Mouse (Mus musculus): Measurements from ENCODE around the gene Orai2. TPM values are rescaled to one million over a fixed set of nuclear protein-coding genes. Genes with fewer than 3 reads are reported as not detected.
"Not testable (repeated sequence)": the region's sequence is repeated elsewhere in the genome, so short reads cannot be mapped to it uniquely, and the experiment has no call there.

The Orai2 gene
- polyA plus RNA-seq (2016; fragmentation: Nextera tagmentation; extraction: Ambion mirVana), result 14.6 and 17.0 TPM in 2 replicates

DNA sequence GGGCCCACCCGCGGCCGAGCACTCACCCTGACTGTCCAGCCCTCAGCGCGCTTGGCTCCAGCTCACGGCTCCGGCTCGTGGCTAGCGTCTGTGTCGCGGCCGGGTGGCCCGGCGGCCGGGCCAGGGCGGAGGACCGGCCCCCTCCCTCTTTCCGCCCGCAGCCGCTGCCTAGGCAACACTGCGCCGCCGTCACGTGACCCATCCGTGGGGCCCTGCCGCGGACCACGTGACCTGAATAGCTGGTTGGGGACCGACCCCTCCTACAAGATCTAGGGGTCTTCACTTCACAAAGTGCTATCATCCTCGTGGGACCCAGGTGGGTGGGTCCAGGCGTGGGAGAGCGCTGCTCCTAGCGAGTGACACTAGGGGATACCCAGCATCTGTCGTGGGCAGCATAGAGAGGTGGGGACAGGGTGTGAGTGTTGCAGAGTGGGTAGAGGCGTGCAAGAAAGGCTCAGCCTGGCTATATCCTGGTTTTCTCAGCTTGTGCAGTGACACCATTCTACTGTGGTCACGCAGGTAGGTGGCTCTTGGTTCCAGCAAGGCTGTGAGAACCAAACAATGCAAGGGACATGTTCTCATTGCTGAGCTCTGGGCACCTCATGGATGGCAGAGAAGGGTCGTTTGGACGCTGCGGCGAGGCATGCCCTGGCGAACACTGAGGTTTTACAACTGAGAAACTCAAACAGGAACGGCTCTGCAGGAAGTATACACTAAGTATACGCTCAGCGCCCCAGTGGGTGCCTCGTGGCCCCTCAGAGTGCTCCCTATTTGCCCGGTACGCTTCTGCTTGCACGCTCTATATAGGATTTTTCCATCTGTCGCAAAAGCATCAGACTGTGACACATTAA, at the start of gene Orai2:
TSS of gene Orai2 (minus strand) at position 202 of the 851 bp plus-strand sequence.
- no peaks in the 10 kb centered on the region for H3K9me3 ChIP-seq
- WGBS, result 7% methylated on average over 49 of the region's 49 CpGs
- peak within 1 kb of the TSS; percentile 61 for H3K4me3 ChIP-seq
- peaks cover 8% of the 10 kb centered on the region; the same call in 1 of the 2 replicates for H3K36me3 ChIP-seq
- peak within 1 kb of the TSS; percentile 69 for H3K27ac ChIP-seq (replicated peaks)
- peak within 1 kb of the TSS; percentile 81 for H3K9ac ChIP-seq (replicated peaks)
- H3K4me2 ChIP-seq (replicated peaks), result peak within 1 kb of the TSS; percentile 88
- ATAC-seq (ENCODE audit: low FRiP score, low read depth), result peak; percentile 93
- peaks cover 16% of the 10 kb centered on the region for H3K4me1 ChIP-seq
- H3K27me3 ChIP-seq, result peaks cover 13% of the 10 kb centered on the region

GRCm38 (mm10) chr5:136218585-136218984, 48.1 kb upstream of the Orai2 start:
- Histone ChIP-seq H3K4me2 (replicated peaks) (no peak overlapping the region), H3K27me3 (no peaks in the 10 kb centered on the region), H3K27ac (replicated peaks) (no peak overlapping the region), H3K4me1 (no peaks in the 10 kb centered on the region), H3K4me3 (no peak overlapping the region), H3K9me3 (0 out of 2 replicates have a peak, but pooled peaks cover 6% of the 10 kb centered on the region), H3K9ac (replicated peaks) (no peak overlapping the region), H3K36me3 (peaks cover 45% of the 10 kb centered on the region)
- WGBS, result 85% methylated on average over 12 of the region's 12 CpGs
- ATAC-seq (ENCODE audit: low FRiP score, low read depth), result no peak

GRCm38 (mm10) chr5:136217932-136218381, 47.4 kb upstream of the Orai2 start:
- H3K27me3 ChIP-seq, result no peaks in the 10 kb centered on the region
- H3K36me3 ChIP-seq, result peaks cover 39% of the 10 kb centered on the region
- H3K4me1 ChIP-seq, result no peaks in the 10 kb centered on the region
- H3K27ac ChIP-seq (replicated peaks), result no peak overlapping the region
- 73% methylated on average over 4 of the region's 4 CpGs for WGBS
- H3K4me2 ChIP-seq (replicated peaks), result no peak overlapping the region
- no peak overlapping the region for H3K4me3 ChIP-seq
- no peak overlapping the region for H3K9ac ChIP-seq (replicated peaks)
- 0 out of 2 replicates have a peak, but pooled peaks cover 6% of the 10 kb centered on the region for H3K9me3 ChIP-seq
- no peak for ATAC-seq (ENCODE audit: low FRiP score, low read depth)

DNA sequence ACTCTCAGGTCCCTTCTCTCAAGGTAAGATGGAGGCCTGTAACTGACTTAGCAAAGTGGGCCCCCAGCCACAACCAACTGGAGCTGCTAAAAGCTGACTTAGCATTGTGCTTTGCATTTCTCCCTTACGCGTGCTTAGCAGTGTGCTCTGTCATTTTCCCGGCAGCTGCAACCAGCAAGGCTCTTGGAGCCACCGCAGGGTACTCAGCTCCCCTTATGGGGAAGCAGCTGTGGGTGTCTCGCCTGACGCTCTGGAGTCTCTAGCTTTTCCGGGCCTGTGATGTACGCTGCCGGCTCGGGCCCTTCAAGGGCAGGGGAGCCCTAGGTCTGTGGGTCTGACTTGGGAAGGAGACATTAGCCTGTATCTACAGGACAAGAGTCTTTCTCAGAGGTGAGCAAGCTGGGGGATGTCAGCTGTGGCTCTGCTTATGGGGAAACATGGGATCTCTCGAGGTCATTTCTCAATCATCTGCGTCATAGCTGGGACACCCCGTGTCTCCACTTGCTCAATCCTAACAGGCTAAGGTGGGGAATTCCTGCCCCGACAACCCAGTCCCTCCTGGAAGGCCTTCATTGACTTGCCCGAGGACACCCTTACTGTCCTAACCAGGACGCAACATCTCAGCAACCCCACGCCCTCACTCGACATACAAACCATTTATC, 46.6 kb upstream of the Orai2 start:
- H3K27me3 ChIP-seq, result no peaks in the 10 kb centered on the region
- 0 out of 2 replicates have a peak, but pooled peaks cover 6% of the 10 kb centered on the region for H3K9me3 ChIP-seq
- peaks cover 33% of the 10 kb centered on the region for H3K36me3 ChIP-seq
- WGBS, result 87% methylated on average over 18 of the region's 18 CpGs
- no peak for ATAC-seq (ENCODE audit: low FRiP score, low read depth)
- H3K9ac ChIP-seq (replicated peaks), result no peak overlapping the region
- no peak overlapping the region for H3K4me3 ChIP-seq
- no peaks in the 10 kb centered on the region for H3K4me1 ChIP-seq
- no peak overlapping the region for H3K27ac ChIP-seq (replicated peaks)
- H3K4me2 ChIP-seq (replicated peaks), result no peak overlapping the region

DNA sequence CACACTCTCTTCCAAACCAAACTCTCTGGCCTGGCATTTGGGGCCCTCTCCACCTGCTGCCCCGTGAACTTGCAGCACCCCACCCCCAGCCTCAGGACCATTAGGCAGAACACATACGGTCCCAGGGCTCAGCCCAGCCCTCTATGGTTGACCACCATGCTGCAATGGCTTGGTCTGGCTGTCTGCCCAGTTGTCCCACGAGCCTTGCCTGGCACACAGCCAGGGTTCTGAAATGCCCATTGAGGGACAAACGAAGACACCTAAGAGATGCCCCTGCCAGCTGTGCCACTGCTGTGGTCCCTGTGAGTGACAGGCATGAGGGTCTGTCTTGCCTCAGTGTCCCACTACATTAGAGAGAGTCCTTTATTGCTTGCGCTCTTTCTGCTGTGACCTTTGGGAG, 45.4 kb upstream of the Orai2 start:
- ATAC-seq (ENCODE audit: low FRiP score, low read depth), result no peak
- peaks cover 21% of the 10 kb centered on the region for H3K36me3 ChIP-seq
- no peak overlapping the region for H3K9ac ChIP-seq (replicated peaks)
- WGBS, result 88% methylated on average over 5 of the region's 5 CpGs
- no peak overlapping the region for H3K4me2 ChIP-seq (replicated peaks)
- H3K4me1 ChIP-seq, result no peaks in the 10 kb centered on the region
- no peaks in the 10 kb centered on the region for H3K27me3 ChIP-seq
- H3K9me3 ChIP-seq, result 0 out of 2 replicates have a peak, but pooled peaks cover 6% of the 10 kb centered on the region
- H3K4me3 ChIP-seq, result no peak overlapping the region
- no peak overlapping the region for H3K27ac ChIP-seq (replicated peaks)

DNA sequence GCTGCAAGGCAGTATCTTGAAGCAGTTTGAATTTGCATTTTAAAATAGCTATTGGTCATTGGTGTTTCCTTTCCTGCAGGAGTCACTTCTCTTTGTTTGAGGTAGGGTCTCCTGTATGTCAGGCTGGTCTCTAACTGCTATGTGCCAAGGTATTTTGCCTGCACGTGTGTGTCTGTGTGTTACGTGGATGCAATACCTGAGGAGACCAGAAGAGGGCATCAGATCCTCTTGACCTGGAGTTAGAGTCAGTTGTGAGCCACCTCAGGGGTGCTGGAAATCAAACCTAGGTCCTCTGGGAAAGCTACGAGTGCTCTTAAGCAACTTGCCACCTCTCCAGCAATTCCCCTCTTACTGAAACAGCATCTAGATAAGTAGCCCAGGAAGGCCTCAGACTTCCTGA, 44.7 kb upstream of the Orai2 start:
- H3K4me3 ChIP-seq, result no peak overlapping the region
- no peak overlapping the region for H3K9ac ChIP-seq (replicated peaks)
- 84% methylated on average over 3 of the region's 3 CpGs for WGBS
- H3K4me2 ChIP-seq (replicated peaks), result no peak overlapping the region
- no peak for ATAC-seq (ENCODE audit: low FRiP score, low read depth)
- H3K4me1 ChIP-seq, result no peaks in the 10 kb centered on the region
- H3K27me3 ChIP-seq, result no peaks in the 10 kb centered on the region
- H3K27ac ChIP-seq (replicated peaks), result no peak overlapping the region
- H3K36me3 ChIP-seq, result peaks cover 20% of the 10 kb centered on the region
- H3K9me3 ChIP-seq, result 0 out of 2 replicates have a peak, but pooled peaks cover 6% of the 10 kb centered on the region

GRCm38 (mm10) chr5:136213716-136214115, 43.2 kb upstream of the Orai2 start:
- Histone ChIP-seq H3K9ac (replicated peaks) (no peak overlapping the region), H3K9me3 (0 out of 2 replicates have a peak, but pooled peaks cover 6% of the 10 kb centered on the region)
- 79% methylated on average over 5 of the region's 5 CpGs for WGBS

GRCm38 (mm10) chr5:136212716-136213115, 42.2 kb upstream of the Orai2 start:
- Histone ChIP-seq H3K9ac (replicated peaks) (no peak overlapping the region), H3K4me1 (no peaks in the 10 kb centered on the region), H3K36me3 (no peaks in the 10 kb centered on the region), H3K4me2 (replicated peaks) (no peak overlapping the region), H3K4me3 (no peak overlapping the region), H3K27me3 (no peaks in the 10 kb centered on the region), H3K27ac (replicated peaks) (no peak overlapping the region), H3K9me3 (0 out of 2 replicates have a peak, but pooled peaks cover 6% of the 10 kb centered on the region)
- no peak for ATAC-seq (ENCODE audit: low FRiP score, low read depth)
- WGBS, result 95% methylated on average over 11 of the region's 11 CpGs

More at GRCm38 (mm10) chr5:136213716-136214115, 43.2 kb upstream of the Orai2 start:
- H3K36me3 ChIP-seq, result peaks cover 8% of the 10 kb centered on the region
- no peak for ATAC-seq (ENCODE audit: low FRiP score, low read depth)
- no peaks in the 10 kb centered on the region for H3K27me3 ChIP-seq
- no peaks in the 10 kb centered on the region for H3K4me1 ChIP-seq
- no peak overlapping the region for H3K4me3 ChIP-seq
- no peak overlapping the region for H3K4me2 ChIP-seq (replicated peaks)
- H3K27ac ChIP-seq (replicated peaks), result no peak overlapping the region

DNA sequence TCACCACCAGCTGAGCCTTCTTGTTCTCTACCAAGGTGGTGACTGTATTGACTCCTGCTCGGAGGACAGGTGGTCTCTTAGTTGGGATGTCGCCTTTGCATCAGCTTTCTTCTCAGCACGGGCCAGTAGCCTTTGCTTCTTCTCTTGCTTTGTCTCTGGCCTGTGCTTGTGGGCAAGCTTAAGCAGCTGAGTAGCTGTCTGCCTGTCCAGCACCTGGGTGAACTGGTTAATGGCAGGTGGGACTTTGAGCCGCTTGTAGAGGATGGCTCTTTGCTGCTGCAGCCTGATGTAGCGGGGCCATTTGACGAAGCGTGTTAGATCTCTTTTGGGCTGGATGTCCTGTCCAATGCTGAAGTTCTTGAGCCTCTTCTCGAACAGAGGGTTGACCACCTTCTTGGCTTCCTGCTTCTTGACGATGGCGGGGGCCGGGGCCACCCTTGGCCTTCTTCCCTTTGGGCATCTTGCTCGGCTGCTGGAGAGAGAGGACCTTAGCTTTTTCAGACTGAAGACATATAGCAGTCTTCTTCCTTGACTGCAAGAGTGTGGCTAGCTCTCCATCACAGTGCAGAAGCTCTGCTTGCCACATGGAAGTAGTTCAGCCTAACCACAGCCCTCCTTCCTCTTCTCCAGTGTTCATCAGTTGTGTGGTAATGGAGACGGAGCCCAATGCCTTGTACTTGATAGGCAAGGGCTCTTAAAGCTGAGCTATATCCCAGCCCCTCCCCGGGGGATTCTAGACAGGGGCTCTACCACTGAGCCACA, 41.0 kb upstream of the Orai2 start:
- not testable (repeated sequence) for H3K4me2 ChIP-seq (replicated peaks); H3K36me3 ChIP-seq; H3K27me3 ChIP-seq; H3K4me3 ChIP-seq; ATAC-seq (ENCODE audit: low FRiP score, low read depth); H3K9me3 ChIP-seq; H3K27ac ChIP-seq (replicated peaks); H3K9ac ChIP-seq (replicated peaks); H3K4me1 ChIP-seq
- WGBS, result 92% methylated on average over 14 of the region's 14 CpGs

- H3K4me3 ChIP-seq, result no peak overlapping the region
- H3K4me1 ChIP-seq, result no peaks in the 10 kb centered on the region
- no peaks in the 10 kb centered on the region for H3K27me3 ChIP-seq
- ATAC-seq (ENCODE audit: low FRiP score, low read depth), result no peak
- H3K27ac ChIP-seq (replicated peaks), result no peak overlapping the region
- H3K4me2 ChIP-seq (replicated peaks), result no peak overlapping the region
- H3K9ac ChIP-seq (replicated peaks), result no peak overlapping the region
- 71% methylated on average over 5 of the region's 5 CpGs for WGBS
- no peaks in the 10 kb centered on the region for H3K36me3 ChIP-seq
- H3K9me3 ChIP-seq, result 0 out of 2 replicates have a peak, but pooled peaks cover 4% of the 10 kb centered on the region
These were observed 40.0 kb upstream of the Orai2 start for GRCm38 (mm10) chr5:136210549-136210948.

GRCm38 (mm10) chr5:136201832-136202231, 31.3 kb upstream of the Orai2 start:
- WGBS, result 31% methylated on average over 7 of the region's 7 CpGs
- no peaks in the 10 kb centered on the region for H3K9me3 ChIP-seq
- peaks cover 2% of the 10 kb centered on the region for H3K36me3 ChIP-seq
- H3K4me2 ChIP-seq (replicated peaks), result no peak overlapping the region
- H3K27me3 ChIP-seq, result no peaks in the 10 kb centered on the region
- peak; percentile 54; the same call in 1 of the 2 replicates for ATAC-seq (ENCODE audit: low FRiP score, low read depth)
- peaks cover 10% of the 10 kb centered on the region for H3K4me1 ChIP-seq
- no peak overlapping the region for H3K9ac ChIP-seq (replicated peaks)
- H3K4me3 ChIP-seq, result no peak overlapping the region
- no peak overlapping the region for H3K27ac ChIP-seq (replicated peaks)

Measured in midbrain, embryonic 12.5 days (tissue).